Mouse (Mus musculus) small intestine, adult 2 months (tissue): ENCODE results near the gene Bpifa2.

ENCODE experiments used
- CTCF ChIP-seq: fragments of 200-500 bp; IDR thresholded peaks from 2 replicates; pipeline ENCODE4 v1.5.1; 2012; ENCODE audit warnings: low read depth, mild to moderate bottlenecking, control low read depth, inconsistent platforms, low read length, moderate library complexity, mixed read lengths; ENCODE audit not compliant: insufficient replicate concordance, insufficient read length; ENCODE audit errors: extremely low read depth
- POLR2A ChIP-seq: fragments of 200-500 bp; IDR thresholded peaks from 2 replicates; pipeline ENCODE4 v1.6.1; 2012; ENCODE audit warnings: low read depth, mild to moderate bottlenecking, control low read depth, inconsistent platforms, low read length, moderate library complexity

DNA sequence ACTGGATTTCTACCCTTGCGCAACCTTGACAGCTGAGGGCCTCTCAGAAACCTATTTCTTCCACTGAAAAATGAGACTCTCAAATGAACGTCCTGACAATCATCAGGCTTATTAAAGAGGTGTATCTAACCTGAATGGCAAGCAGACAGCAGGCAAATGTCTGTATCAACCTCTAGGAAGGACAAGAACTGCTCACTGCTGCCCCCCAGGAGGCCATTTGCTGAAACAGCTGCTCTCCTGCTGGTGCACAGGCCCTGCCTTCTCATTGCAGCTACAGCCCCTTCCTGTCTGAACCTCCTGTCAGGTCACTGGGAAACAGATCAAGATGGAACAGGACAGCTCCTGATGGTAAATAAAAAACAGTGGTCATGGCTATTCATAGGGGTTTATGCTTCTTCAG is 1.7 kb upstream of the Bpifa2 start:
- TF ChIP-seq CTCF (no peak), POLR2A (no peak)
